Mouse (Mus musculus) testis, postnatal 14 days (tissue): ENCODE measurements around the gene Pecam1.
"Not testable (repeated sequence)": the region's sequence is repeated elsewhere in the genome, so short reads cannot be mapped to it uniquely, and the experiment has no call there.

Source experiments
- DNase-seq: peaks from one replicate; pipeline ENCODE4 v3.0.0; 2021; ENCODE audit warnings: low spot score

The Pecam1 gene

GRCm38 (mm10) chr11:106728402-106729366 lies 21.7 kb downstream of the Pecam1 start:
- peak; percentile 39 for DNase-seq

GRCm38 (mm10) chr11:106727967-106728366 lies 22.5 kb downstream of the Pecam1 start:
- DNase-seq: no peak

- DNase-seq: not testable (repeated sequence)
Measured at GRCm38 (mm10) chr11:106724916-106725235, 25.6 kb downstream of the Pecam1 start.

GRCm38 (mm10) chr11:106724176-106724915 lies 26.1 kb downstream of the Pecam1 start:
- no peak for DNase-seq

GRCm38 (mm10) chr11:106723611-106724125 lies 26.8 kb downstream of the Pecam1 start:
- peak; percentile 36 for DNase-seq

- peak; percentile 26 for DNase-seq
Measured at GRCm38 (mm10) chr11:106722831-106723361, 27.5 kb downstream of the Pecam1 start.

- no peak for DNase-seq
Measured at GRCm38 (mm10) chr11:106720379-106720778, 30.0 kb downstream of the Pecam1 start.

- no peak for DNase-seq
Measured at GRCm38 (mm10) chr11:106716568-106716967, 33.9 kb downstream of the Pecam1 start.

- no peak for DNase-seq
Measured at GRCm38 (mm10) chr11:106715066-106715465, 35.4 kb downstream of the Pecam1 start.

- DNase-seq: no peak
Measured at GRCm38 (mm10) chr11:106710789-106711188, 39.6 kb downstream of the Pecam1 start.

- DNase-seq: no peak
Measured at GRCm38 (mm10) chr11:106709227-106709985, 41.0 kb downstream of the Pecam1 start.

- DNase-seq: no peak
Measured at GRCm38 (mm10) chr11:106707866-106708265, 42.6 kb downstream of the Pecam1 start.

GRCm38 (mm10) chr11:106707085-106707484 lies 43.3 kb downstream of the Pecam1 start:
- no peak for DNase-seq

GRCm38 (mm10) chr11:106706212-106706611 lies 44.2 kb downstream of the Pecam1 start:
- DNase-seq: no peak

GRCm38 (mm10) chr11:106704399-106705111 lies 45.9 kb downstream of the Pecam1 start:
- DNase-seq: no peak

- no peak for DNase-seq
Measured at GRCm38 (mm10) chr11:106703931-106704330, 46.5 kb downstream of the Pecam1 start.

GRCm38 (mm10) chr11:106702584-106702983 lies 47.8 kb downstream of the Pecam1 start:
- DNase-seq: no peak

GRCm38 (mm10) chr11:106701589-106701988 lies 48.8 kb downstream of the Pecam1 start:
- DNase-seq: no peak

- DNase-seq: no peak
Measured at GRCm38 (mm10) chr11:106699083-106699482, 51.3 kb downstream of the Pecam1 start.

GRCm38 (mm10) chr11:106698289-106698688 lies 52.1 kb downstream of the Pecam1 start:
- no peak for DNase-seq

GRCm38 (mm10) chr11:106695917-106696316 lies 54.5 kb downstream of the Pecam1 start:
- no peak for DNase-seq
